Mouse (Mus musculus): ENCODE results near the gene Pold3. TPM values are rescaled to one million over a fixed set of nuclear protein-coding genes. Genes with fewer than 3 reads are reported as not detected.

Pold3 gene
- polyA plus RNA-seq, 1 experiment, result 7.9 TPM

DNA sequence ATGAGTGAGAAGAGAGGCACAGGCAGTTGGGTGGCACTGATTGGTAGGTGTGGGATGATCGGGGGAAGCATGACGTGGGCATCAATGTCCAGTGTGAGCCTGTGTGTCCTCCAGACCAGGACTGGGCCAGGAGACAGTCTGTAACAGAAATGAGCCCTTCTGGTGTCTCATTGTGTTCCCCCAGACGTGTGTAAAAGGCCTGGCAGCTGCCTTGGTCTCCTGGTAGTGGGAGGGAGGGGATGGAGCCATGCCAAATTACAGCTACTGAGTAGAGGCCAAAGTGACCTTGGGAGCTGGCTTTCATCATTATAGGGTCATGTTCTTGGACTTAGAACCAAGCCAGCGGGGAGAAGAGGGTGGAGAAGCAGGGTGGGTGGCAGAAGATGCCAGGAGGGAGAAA lies 69.5 kb downstream of the Pold3 start:
- DNase-seq (ENCODE audit: low read depth in 1 of 2, low spot score in 2 of 2), result no peak
- no peaks in the 10 kb centered on the region for H3K27me3 ChIP-seq (ENCODE audit: control insufficient read depth, insufficient read depth, low read length)
- TF ChIP-seq CTCF (IDR thresholded peaks at IDR 0.05; ENCODE audit: extremely low read depth, insufficient read depth, insufficient read length, insufficient replicate concordance) (no peak), POLR2A (IDR thresholded peaks at IDR 0.05; ENCODE audit: low read depth, low read length) (no peak)
- no peaks in the 10 kb centered on the region for H3K4me1 ChIP-seq (ENCODE audit: control insufficient read depth, insufficient read depth, insufficient read length)
- 61% methylated on average over 4 of the region's 4 CpGs for WGBS
- no peaks in the 10 kb centered on the region for H3K36me3 ChIP-seq (ENCODE audit: control insufficient read depth, insufficient read depth, low read length)
- H3K27ac ChIP-seq (ENCODE audit: insufficient read depth, low read length), result no peak overlapping the region
- H3K4me3 ChIP-seq (ENCODE audit: extremely low read depth, insufficient read depth, insufficient read length), result no peak overlapping the region

- 0 out of 2 replicates have a peak, but pooled peaks cover 3% of the 10 kb centered on the region for H3K27me3 ChIP-seq (ENCODE audit: control insufficient read depth, insufficient read depth, low read length)
- 70% methylated on average over 2 of the region's 2 CpGs for WGBS
- TF ChIP-seq CTCF (IDR thresholded peaks at IDR 0.05; ENCODE audit: extremely low read depth, insufficient read depth, insufficient read length, insufficient replicate concordance) (no peak), POLR2A (IDR thresholded peaks at IDR 0.05; ENCODE audit: low read depth, low read length) (no peak)
- H3K27ac ChIP-seq (ENCODE audit: insufficient read depth, low read length), result no peak overlapping the region
- DNase-seq (ENCODE audit: low read depth in 1 of 2, low spot score in 2 of 2), result no peak
- no peak overlapping the region for H3K4me3 ChIP-seq (ENCODE audit: extremely low read depth, insufficient read depth, insufficient read length)
- no peaks in the 10 kb centered on the region for H3K4me1 ChIP-seq (ENCODE audit: control insufficient read depth, insufficient read depth, insufficient read length)
- H3K36me3 ChIP-seq (ENCODE audit: control insufficient read depth, insufficient read depth, low read length), result no peaks in the 10 kb centered on the region
Measured at GRCm38 (mm10) chr7:100046486-100046885, 74.9 kb downstream of the Pold3 start.

- TF ChIP-seq CTCF (IDR thresholded peaks at IDR 0.05; ENCODE audit: extremely low read depth, insufficient read depth, insufficient read length, insufficient replicate concordance) (no peak), POLR2A (IDR thresholded peaks at IDR 0.05; ENCODE audit: low read depth, low read length) (no peak)
- no peak overlapping the region for H3K4me3 ChIP-seq (ENCODE audit: extremely low read depth, insufficient read depth, insufficient read length)
- no peaks in the 10 kb centered on the region for H3K4me1 ChIP-seq (ENCODE audit: control insufficient read depth, insufficient read depth, insufficient read length)
- no peak overlapping the region for H3K27ac ChIP-seq (ENCODE audit: insufficient read depth, low read length)
- H3K36me3 ChIP-seq (ENCODE audit: control insufficient read depth, insufficient read depth, low read length), result no peaks in the 10 kb centered on the region
- H3K27me3 ChIP-seq (ENCODE audit: control insufficient read depth, insufficient read depth, low read length), result 0 out of 2 replicates have a peak, but pooled peaks cover 3% of the 10 kb centered on the region
- WGBS, result 63% methylated on average over 4 of the region's 4 CpGs
- no peak for DNase-seq (ENCODE audit: low read depth in 1 of 2, low spot score in 2 of 2)
Measured at GRCm38 (mm10) chr7:100043605-100044031, 77.7 kb downstream of the Pold3 start.

DNA sequence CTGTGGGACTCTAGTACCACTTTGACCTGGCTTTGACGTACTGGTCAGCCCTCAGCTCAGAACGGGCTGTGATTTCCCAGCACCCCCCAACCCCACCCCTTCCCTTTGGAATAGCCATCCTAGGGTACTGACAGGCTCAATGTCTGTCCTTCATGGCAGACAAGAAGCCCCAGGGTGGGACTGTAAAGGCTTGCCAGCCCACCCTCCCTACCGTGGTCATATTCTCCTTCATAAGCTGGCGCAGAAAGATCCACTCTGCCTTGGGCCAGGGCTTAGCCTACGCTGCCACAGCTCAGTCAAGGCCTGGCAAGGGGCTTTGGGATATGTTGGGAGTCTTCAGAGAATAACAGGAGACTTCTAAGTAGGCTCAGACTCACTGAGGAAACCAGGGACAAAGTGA lies 78.3 kb downstream of the Pold3 start:
- TF ChIP-seq POLR2A (IDR thresholded peaks at IDR 0.05; ENCODE audit: low read depth, low read length) (no peak), CTCF (IDR thresholded peaks at IDR 0.05; ENCODE audit: extremely low read depth, insufficient read depth, insufficient read length, insufficient replicate concordance) (no peak)
- no peaks in the 10 kb centered on the region for H3K4me1 ChIP-seq (ENCODE audit: control insufficient read depth, insufficient read depth, insufficient read length)
- WGBS, result 86% methylated on average over 5 of the region's 5 CpGs
- H3K36me3 ChIP-seq (ENCODE audit: control insufficient read depth, insufficient read depth, low read length), result no peaks in the 10 kb centered on the region
- H3K27me3 ChIP-seq (ENCODE audit: control insufficient read depth, insufficient read depth, low read length), result 0 out of 2 replicates have a peak, but pooled peaks cover 3% of the 10 kb centered on the region
- no peak overlapping the region for H3K27ac ChIP-seq (ENCODE audit: insufficient read depth, low read length)
- no peak overlapping the region for H3K4me3 ChIP-seq (ENCODE audit: extremely low read depth, insufficient read depth, insufficient read length)
- DNase-seq (ENCODE audit: low read depth in 1 of 2, low spot score in 2 of 2), result no peak

DNA sequence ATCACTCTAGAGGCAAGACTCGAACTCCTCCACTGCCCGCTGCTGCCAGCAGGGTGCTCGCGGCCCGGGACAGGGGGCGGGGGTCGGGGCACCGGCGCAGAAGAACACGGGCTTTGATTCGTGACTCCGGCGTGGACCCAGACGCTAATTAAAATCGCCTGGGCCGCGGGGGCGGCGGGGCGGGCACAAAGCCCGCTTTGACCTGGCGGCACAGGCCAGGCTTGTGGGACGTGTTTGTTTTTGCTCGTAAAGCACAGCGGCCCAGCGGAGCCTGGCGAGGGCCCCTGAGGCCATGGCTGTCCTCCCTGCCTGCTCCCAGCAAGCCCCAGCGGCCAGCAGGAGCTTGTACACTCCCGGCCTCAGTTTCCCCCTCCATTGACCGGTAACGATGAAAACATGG lies 79.2 kb downstream of the Pold3 start:
- WGBS, result 35% methylated on average over 31 of the region's 31 CpGs
- Histone ChIP-seq H3K4me1 (ENCODE audit: control insufficient read depth, insufficient read depth, insufficient read length) (no peaks in the 10 kb centered on the region), H3K27ac (ENCODE audit: insufficient read depth, low read length) (no peak overlapping the region), H3K36me3 (ENCODE audit: control insufficient read depth, insufficient read depth, low read length) (no peaks in the 10 kb centered on the region), H3K4me3 (ENCODE audit: extremely low read depth, insufficient read depth, insufficient read length) (no peak overlapping the region), H3K27me3 (ENCODE audit: control insufficient read depth, insufficient read depth, low read length) (0 out of 2 replicates have a peak, but pooled peaks cover 3% of the 10 kb centered on the region)
- DNase-seq (ENCODE audit: low read depth in 1 of 2, low spot score in 2 of 2), result no peak
- no peak for TF ChIP-seq CTCF (IDR thresholded peaks at IDR 0.05; ENCODE audit: extremely low read depth, insufficient read depth, insufficient read length, insufficient replicate concordance)
- TF ChIP-seq POLR2A (IDR thresholded peaks at IDR 0.05; ENCODE audit: low read depth, low read length), result no peak

GRCm38 (mm10) chr7:100036495-100036894 lies 84.9 kb downstream of the Pold3 start:
- WGBS, result 90% methylated on average over 3 of the region's 3 CpGs
- Histone ChIP-seq H3K4me3 (ENCODE audit: extremely low read depth, insufficient read depth, insufficient read length) (no peak overlapping the region), H3K27ac (ENCODE audit: insufficient read depth, low read length) (no peak overlapping the region), H3K27me3 (ENCODE audit: control insufficient read depth, insufficient read depth, low read length) (no peaks in the 10 kb centered on the region), H3K4me1 (ENCODE audit: control insufficient read depth, insufficient read depth, insufficient read length) (no peaks in the 10 kb centered on the region), H3K36me3 (ENCODE audit: control insufficient read depth, insufficient read depth, low read length) (no peaks in the 10 kb centered on the region)
- DNase-seq (ENCODE audit: low read depth in 1 of 2, low spot score in 2 of 2), result no peak
- TF ChIP-seq POLR2A (IDR thresholded peaks at IDR 0.05; ENCODE audit: low read depth, low read length) (no peak), CTCF (IDR thresholded peaks at IDR 0.05; ENCODE audit: extremely low read depth, insufficient read depth, insufficient read length, insufficient replicate concordance) (no peak)

DNA sequence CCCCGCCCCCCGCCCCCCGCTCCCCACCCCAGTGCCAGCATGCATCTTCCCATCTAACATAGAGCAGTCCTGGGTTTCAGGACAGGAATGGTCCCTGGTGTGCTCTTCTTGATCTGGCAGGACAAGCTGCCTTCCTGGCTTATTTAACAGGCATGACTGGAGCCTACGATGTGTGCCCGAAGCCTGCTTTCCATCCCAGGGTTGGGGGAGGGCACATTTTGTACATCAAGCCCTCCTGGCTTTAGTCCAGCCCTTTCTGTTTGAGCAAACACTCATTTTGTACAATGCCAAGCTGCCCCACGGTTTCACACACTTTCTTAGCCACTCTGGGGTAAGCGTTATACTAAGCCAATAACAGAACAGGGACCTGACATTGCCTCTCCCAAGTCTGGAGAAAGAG lies 85.3 kb downstream of the Pold3 start:
- 87% methylated on average over 7 of the region's 7 CpGs for WGBS
- Histone ChIP-seq H3K4me3 (ENCODE audit: extremely low read depth, insufficient read depth, insufficient read length) (no peak overlapping the region), H3K36me3 (ENCODE audit: control insufficient read depth, insufficient read depth, low read length) (no peaks in the 10 kb centered on the region), H3K27me3 (ENCODE audit: control insufficient read depth, insufficient read depth, low read length) (no peaks in the 10 kb centered on the region), H3K27ac (ENCODE audit: insufficient read depth, low read length) (no peak overlapping the region), H3K4me1 (ENCODE audit: control insufficient read depth, insufficient read depth, insufficient read length) (no peaks in the 10 kb centered on the region)
- no peak for DNase-seq (ENCODE audit: low read depth in 1 of 2, low spot score in 2 of 2)
- no peak for TF ChIP-seq POLR2A (IDR thresholded peaks at IDR 0.05; ENCODE audit: low read depth, low read length)
- no peak for TF ChIP-seq CTCF (IDR thresholded peaks at IDR 0.05; ENCODE audit: extremely low read depth, insufficient read depth, insufficient read length, insufficient replicate concordance)

Data from spleen, adult 2 months (tissue).